Mouse (Mus musculus) stomach, postnatal 0 days (tissue): ENCODE data around the gene Hist1h2bq. TPM values are rescaled to one million over a fixed set of nuclear protein-coding genes. Genes with fewer than 3 reads are reported as not detected.
A peak's percentile ranks its signal among the peaks of the same experiment; 100 is the strongest.

Source experiments
- ATAC-seq: fragments of 200-750 bp; cut with Nextera tagmentation; 2 replicates; pipeline ENCODE4 v1.8.0; 2017; ENCODE audit not compliant: low FRiP score, low TSS enrichment
- DNase-seq: peaks from one replicate; pipeline ENCODE4 v3.0.0-alpha.2; 2016; ENCODE audit warnings: low spot score
- H3K27ac ChIP-seq: fragments of 300-500 bp; sonication (generic); replicated peaks from 2 replicates; pipeline ENCODE4 v1.5.1; 2014; ENCODE audit warnings: mild to moderate bottlenecking, control low read depth
- H3K27me3 ChIP-seq: fragments of 300-500 bp; sonication (generic); 2 replicates; pipeline ENCODE4 v1.6.1; 2014; ENCODE audit warnings: low read length; ENCODE audit not compliant: control insufficient read depth, insufficient read depth
- H3K36me3 ChIP-seq: fragments of 300-500 bp; sonication (generic); 2 replicates; pipeline ENCODE4 v1.6.1; 2014; ENCODE audit warnings: low read length, mixed read lengths; ENCODE audit not compliant: control insufficient read depth, insufficient read depth
- H3K4me1 ChIP-seq: fragments of 300-500 bp; sonication (generic); replicated peaks from 2 replicates; pipeline ENCODE4 v1.6.1; 2014; ENCODE audit warnings: antibody characterized with exemption; ENCODE audit not compliant: control insufficient read depth, insufficient read depth
- H3K4me2 ChIP-seq: fragments of 300-500 bp; sonication (generic); replicated peaks from 2 replicates; pipeline ENCODE4 v1.6.1; 2014; ENCODE audit warnings: low read depth, mild to moderate bottlenecking, control low read depth, moderate library complexity
- H3K4me3 ChIP-seq: fragments of 300-500 bp; sonication (generic); 2 replicates; pipeline ENCODE4 v1.5.1; 2014; ENCODE audit warnings: low read depth, low read length, control low read depth
- H3K9ac ChIP-seq: fragments of 300-500 bp; sonication (generic); 2 replicates; pipeline ENCODE4 v1.6.1; 2014; ENCODE audit warnings: mild to moderate bottlenecking, low read length, control low read depth, mixed read lengths
- H3K9me3 ChIP-seq: fragments of 300-500 bp; sonication (generic); 2 replicates; pipeline ENCODE4 v1.6.1; 2016; ENCODE audit warnings: low read length; ENCODE audit not compliant: control insufficient read depth
- CTCF ChIP-seq: IDR thresholded peaks from 2 replicates; pipeline ENCODE4 v1.5.1; 2016; ENCODE audit warnings: antibody characterized with exemption, low read depth, mild to moderate bottlenecking, moderate library complexity
- EP300 ChIP-seq: optimal IDR thresholded peaks from 2 replicates; pipeline ENCODE3; 2016; ENCODE audit warnings: antibody characterized with exemption
- WGBS: fragments of 180-500 bp; shearing (Covaris S2); extraction: QIAGEN DNeasy Blood & Tissue Kit; methylation state at CpG from one replicate; pipeline ENCODE4 v1.1.7; 2014; 5-methylcytosine and 5-hydroxymethylcytosine counted together
- microRNA-seq: library from miRNA; unstranded; fragments of <30 nt; microRNA quantifications from one replicate; pipeline ENCODE4, GENCODE M21; 2016
- polyA plus RNA-seq: library from polyadenylated mRNA; unstranded; fragments of >200 nt; fragmentation: Nextera tagmentation; extraction: Ambion mirVana; gene quantifications from 2 replicates; pipeline ENCODE4 v1.2.1, GENCODE M21; 2015

Gene Hist1h2bq
- polyA plus RNA-seq, 1 experiment from 2014 or later, result 9.9 TPM

- H3K4me2 ChIP-seq, result no peak overlapping the region
- H3K9ac ChIP-seq, result no peak overlapping the region
- no peaks in the 10 kb centered on the region for H3K36me3 ChIP-seq
- no peak overlapping the region for H3K4me3 ChIP-seq
- DNase-seq (no peak), ATAC-seq (no peak)
- H3K4me1 ChIP-seq, result no peaks in the 10 kb centered on the region
- no peaks in the 10 kb centered on the region for H3K9me3 ChIP-seq
- 87% methylated on average over 1 of the region's 1 CpGs for WGBS
- H3K27ac ChIP-seq, result no peak overlapping the region
- no peaks in the 10 kb centered on the region for H3K27me3 ChIP-seq
- TF ChIP-seq CTCF, result no peak
- no peak for TF ChIP-seq EP300
Observed at GRCm38 (mm10) chr13:21781639-21782038, 28.4 kb downstream of the Hist1h2bq start.

- Histone ChIP-seq H3K27ac (no peak overlapping the region; the same call in 1 of the 2 replicates), H3K27me3 (no peaks in the 10 kb centered on the region), H3K4me1 (no peaks in the 10 kb centered on the region), H3K36me3 (no peaks in the 10 kb centered on the region), H3K4me2 (peak overlapping the region; percentile 83), H3K4me3 (peak overlapping the region; percentile 51; the same call in 1 of the 2 replicates), H3K9me3 (no peaks in the 10 kb centered on the region), H3K9ac (no peak overlapping the region)
- TF ChIP-seq CTCF (no peak), EP300 (no peak)
- no peak for ATAC-seq
- 42% methylated on average over 6 of the region's 6 CpGs for WGBS
- no peak for DNase-seq
Observed at GRCm38 (mm10) chr13:21781021-21781555, 28.9 kb downstream of the Hist1h2bq start.

- no peak for TF ChIP-seq CTCF
- TF ChIP-seq EP300, result no peak
- WGBS, result under 1% methylated on average over 44 of the region's 44 CpGs
- no peaks in the 10 kb centered on the region for H3K9me3 ChIP-seq
- H3K4me3 ChIP-seq, result peak within 1 kb of the TSS; percentile 51
- H3K4me1 ChIP-seq, result no peaks in the 10 kb centered on the region
- peak within 1 kb of the TSS; percentile 83 for H3K4me2 ChIP-seq
- H3K9ac ChIP-seq, result peak within 1 kb of the TSS; percentile 74
- H3K27ac ChIP-seq, result peak within 1 kb of the TSS; percentile 88
- ATAC-seq (peak; percentile 51; the same call in 1 of the 2 replicates), DNase-seq (peak; percentile 64)
- no peaks in the 10 kb centered on the region for H3K36me3 ChIP-seq
- H3K27me3 ChIP-seq, result no peaks in the 10 kb centered on the region
Observed at GRCm38 (mm10) chr13:21779767-21780731, 29.9 kb downstream of the Hist1h2bq start, which contains the start of gene Hist1h1b. Gene Hist1h1b (minus strand): TSS chr13:21780625.

- Histone ChIP-seq H3K4me3 (peak overlapping the region; percentile 51), H3K36me3 (no peaks in the 10 kb centered on the region), H3K27ac (peak overlapping the region; percentile 88), H3K4me2 (peak overlapping the region; percentile 83), H3K9ac (peak overlapping the region; percentile 74), H3K27me3 (no peaks in the 10 kb centered on the region), H3K9me3 (no peaks in the 10 kb centered on the region), H3K4me1 (no peaks in the 10 kb centered on the region)
- WGBS, result 2% methylated on average over 33 of the region's 33 CpGs
- TF ChIP-seq CTCF (no peak), EP300 (peak; percentile 45)
- DNase-seq, result peak; percentile 70
- ATAC-seq, result peak; percentile 90
Observed at GRCm38 (mm10) chr13:21778814-21779766, 30.9 kb downstream of the Hist1h2bq start.

Small RNA genes lying within 50 kb of the gene (microRNA-seq; reads per million reads assigned to microRNA genes)
- gene Gm19658, result not detected
- not detected for gene Gm44346
- gene Gm44466, result not detected

Other genes with a start within 250 kb of the Hist1h2bq start
- not detected in 2 replicates for gene Olfr1364, start 228.4 kb downstream of the Hist1h2bq start, polyA plus RNA-seq
- not detected in 2 replicates for gene Olfr1362, start 196.2 kb downstream of the Hist1h2bq start, polyA plus RNA-seq
- not detected in 2 replicates for gene Olfr11, start 167.7 kb downstream of the Hist1h2bq start, polyA plus RNA-seq
- gene Olfr1361, start 146.8 kb downstream of the Hist1h2bq start, polyA plus RNA-seq, result not detected in 2 replicates
- not detected in 2 replicates for gene Olfr1360, start 132.8 kb downstream of the Hist1h2bq start, polyA plus RNA-seq
- not detected in 2 replicates for gene Olfr1359, start 112.1 kb downstream of the Hist1h2bq start, polyA plus RNA-seq
- 0.85 and 1.5 TPM in 2 replicates for gene Hist1h2bl, start 94.1 kb downstream of the Hist1h2bq start, polyA plus RNA-seq
- 8.8 and 14.4 TPM in 2 replicates for gene Hist1h2ai, start 93.8 kb downstream of the Hist1h2bq start, polyA plus RNA-seq
- gene Hist1h3h, start 92.5 kb downstream of the Hist1h2bq start, polyA plus RNA-seq, result 1.1 and 4.1 TPM in 2 replicates
- gene Hist1h2bm, start 88.2 kb downstream of the Hist1h2bq start, polyA plus RNA-seq, result 0.56 and 1.0 TPM in 2 replicates
- 0.18 and 0.92 TPM in 2 replicates for gene Hist1h4j, start 75.1 kb downstream of the Hist1h2bq start, polyA plus RNA-seq
- gene Hist1h4k, start 59.7 kb downstream of the Hist1h2bq start, polyA plus RNA-seq, result 0.81 and 1.1 TPM in 2 replicates
- gene Hist1h2ak, start 56.4 kb downstream of the Hist1h2bq start, polyA plus RNA-seq, result 7.3 and 19.3 TPM in 2 replicates
- 0.73 and 2.2 TPM in 2 replicates for gene Hist1h2bn, start 56.1 kb downstream of the Hist1h2bq start, polyA plus RNA-seq
- 4.3 and 10.5 TPM in 2 replicates for gene Hist1h1b, start 29.6 kb downstream of the Hist1h2bq start, polyA plus RNA-seq
- 31.2 and 44.3 TPM in 2 replicates for gene Hist1h3i, start 26.8 kb downstream of the Hist1h2bq start, polyA plus RNA-seq
- 1.4 and 1.6 TPM in 2 replicates for gene Hist1h2an, start 23.0 kb downstream of the Hist1h2bq start, polyA plus RNA-seq
- 0.54 and 2.0 TPM in 2 replicates for gene Hist1h2bp, start 22.7 kb downstream of the Hist1h2bq start, polyA plus RNA-seq
- 0.95 and 1.1 TPM in 2 replicates for gene Hist1h2ao, start 268 bp upstream of the Hist1h2bq start, polyA plus RNA-seq
- gene Hist1h4m, start 1.5 kb upstream of the Hist1h2bq start, polyA plus RNA-seq, result 1.1 TPM in 1 of 2 replicates, not detected in the other
- gene Hist1h4n, start 22.0 kb upstream of the Hist1h2bq start, polyA plus RNA-seq, result 4.0 and 4.6 TPM in 2 replicates
- 1,237 and 1,874 TPM in 2 replicates for gene Hist1h2ap, start 23.3 kb upstream of the Hist1h2bq start, polyA plus RNA-seq
- gene Hist1h2br, start 23.5 kb upstream of the Hist1h2bq start, polyA plus RNA-seq, result 8.1 and 10.0 TPM in 2 replicates
- gene Zfp184, start 134.9 kb upstream of the Hist1h2bq start, polyA plus RNA-seq, result 1.4 and 1.6 TPM in 2 replicates
- 0.05 TPM in 1 of 2 replicates, not detected in the other for gene Pom121l2, start 171.0 kb upstream of the Hist1h2bq start, polyA plus RNA-seq
- gene Prss16, start 199.5 kb upstream of the Hist1h2bq start, polyA plus RNA-seq, result 0.51 and 0.65 TPM in 2 replicates
- gene Hist1h2ah, start 225.4 kb upstream of the Hist1h2bq start, polyA plus RNA-seq, result 2.1 TPM in 1 of 2 replicates, not detected in the other
- 0.35 and 0.99 TPM in 2 replicates for gene Hist1h2bk, start 225.7 kb upstream of the Hist1h2bq start, polyA plus RNA-seq
- gene Hist1h4i, start 231.2 kb upstream of the Hist1h2bq start, polyA plus RNA-seq, result 5.8 and 5.9 TPM in 2 replicates
- gene Hist1h2ag, start 232.7 kb upstream of the Hist1h2bq start, polyA plus RNA-seq, result 12.1 and 12.6 TPM in 2 replicates
- 1.1 and 3.7 TPM in 2 replicates for gene Hist1h2bj, start 233.0 kb upstream of the Hist1h2bq start, polyA plus RNA-seq